Mouse (Mus musculus): ENCODE results near the gene Mc1r. TPM values are rescaled to one million over a fixed set of nuclear protein-coding genes. Genes with fewer than 3 reads are reported as not detected.

Gene Mc1r
- polyA plus RNA-seq, 1 experiment from 2014 or later: 0.06 TPM

- H3K4me3 ChIP-seq: no peak overlapping the region
- H3K27me3 ChIP-seq: no peaks in the 10 kb centered on the region
- H3K27ac ChIP-seq (replicated peaks): no peak overlapping the region
- no peak for ATAC-seq (ENCODE audit: low FRiP score, low read depth)
- no peaks in the 10 kb centered on the region for H3K9me3 ChIP-seq
- H3K9ac ChIP-seq: no peak overlapping the region
- 93% methylated on average over 7 of the region's 7 CpGs for WGBS
- H3K4me1 ChIP-seq (replicated peaks): no peaks in the 10 kb centered on the region
- no peak overlapping the region for H3K4me2 ChIP-seq
- H3K36me3 ChIP-seq: peaks cover 94% of the 10 kb centered on the region
These were observed 17.9 kb upstream of the Mc1r start for GRCm38 (mm10) chr8:123389026-123389425.

GRCm38 (mm10) chr8:123398308-123398707 is 8.6 kb upstream of the Mc1r start:
- Histone ChIP-seq H3K9me3 (no peaks in the 10 kb centered on the region), H3K4me1 (replicated peaks) (no peaks in the 10 kb centered on the region), H3K4me2 (no peak overlapping the region), H3K4me3 (no peak overlapping the region), H3K36me3 (peaks cover 87% of the 10 kb centered on the region), H3K27ac (replicated peaks) (no peak overlapping the region), H3K27me3 (no peaks in the 10 kb centered on the region), H3K9ac (no peak overlapping the region)
- WGBS: 93% methylated on average over 13 of the region's 13 CpGs
- no peak for ATAC-seq (ENCODE audit: low FRiP score, low read depth)

- 96% methylated on average over 9 of the region's 9 CpGs for WGBS
- Histone ChIP-seq H3K27me3 (no peaks in the 10 kb centered on the region), H3K4me3 (no peak overlapping the region), H3K9ac (no peak overlapping the region), H3K4me1 (replicated peaks) (peaks cover 8% of the 10 kb centered on the region; the same call in 1 of the 2 replicates), H3K27ac (replicated peaks) (no peak overlapping the region), H3K9me3 (no peaks in the 10 kb centered on the region), H3K4me2 (no peak overlapping the region), H3K36me3 (peaks cover 53% of the 10 kb centered on the region)
- no peak for ATAC-seq (ENCODE audit: low FRiP score, low read depth)
These were observed 5.0 kb upstream of the Mc1r start for GRCm38 (mm10) chr8:123401936-123402335.

GRCm38 (mm10) chr8:123402730-123403326 is 4.1 kb upstream of the Mc1r start:
- Histone ChIP-seq H3K4me2 (no peak overlapping the region), H3K4me3 (no peak overlapping the region), H3K9ac (no peak overlapping the region), H3K27me3 (no peaks in the 10 kb centered on the region), H3K9me3 (no peaks in the 10 kb centered on the region), H3K36me3 (peaks cover 44% of the 10 kb centered on the region), H3K27ac (replicated peaks) (no peak overlapping the region), H3K4me1 (replicated peaks) (peaks cover 12% of the 10 kb centered on the region; the same call in 1 of the 2 replicates)
- ATAC-seq (ENCODE audit: low FRiP score, low read depth): no peak
- WGBS: 88% methylated on average over 9 of the region's 9 CpGs

GRCm38 (mm10) chr8:123404521-123404920 is 2.4 kb upstream of the Mc1r start:
- Histone ChIP-seq H3K36me3 (peaks cover 32% of the 10 kb centered on the region), H3K4me1 (replicated peaks) (peaks cover 19% of the 10 kb centered on the region), H3K4me3 (no peak overlapping the region), H3K4me2 (no peak overlapping the region), H3K9me3 (no peaks in the 10 kb centered on the region), H3K27me3 (no peaks in the 10 kb centered on the region), H3K9ac (no peak overlapping the region), H3K27ac (replicated peaks) (no peak overlapping the region)
- WGBS: 40% methylated on average over 8 of the region's 8 CpGs
- no peak for ATAC-seq (ENCODE audit: low FRiP score, low read depth)

GRCm38 (mm10) chr8:123407612-123408011 is 705 bp downstream of the Mc1r start:
- no peak overlapping the region for H3K4me3 ChIP-seq
- ATAC-seq (ENCODE audit: low FRiP score, low read depth): no peak
- no peak overlapping the region for H3K9ac ChIP-seq
- H3K4me2 ChIP-seq: no peak overlapping the region
- H3K9me3 ChIP-seq: no peaks in the 10 kb centered on the region
- H3K27ac ChIP-seq (replicated peaks): no peak overlapping the region
- peaks cover 28% of the 10 kb centered on the region for H3K4me1 ChIP-seq (replicated peaks)
- peaks cover 9% of the 10 kb centered on the region for H3K36me3 ChIP-seq
- H3K27me3 ChIP-seq: no peaks in the 10 kb centered on the region
- WGBS: 91% methylated on average over 13 of the region's 13 CpGs

- H3K4me1 ChIP-seq (replicated peaks): peaks cover 28% of the 10 kb centered on the region
- peak overlapping the region; percentile 88 for H3K4me2 ChIP-seq
- no peaks in the 10 kb centered on the region for H3K27me3 ChIP-seq
- H3K9me3 ChIP-seq: no peaks in the 10 kb centered on the region
- H3K9ac ChIP-seq: peak overlapping the region; percentile 78; the same call in 1 of the 2 replicates
- 74% methylated on average over 9 of the region's 9 CpGs for WGBS
- no peaks in the 10 kb centered on the region for H3K36me3 ChIP-seq
- ATAC-seq (ENCODE audit: low FRiP score, low read depth): no peak
- peak overlapping the region; percentile 93 for H3K27ac ChIP-seq (replicated peaks)
- peak overlapping the region; percentile 53; the same call in 1 of the 2 replicates for H3K4me3 ChIP-seq
These were observed 2.0 kb downstream of the Mc1r start for GRCm38 (mm10) chr8:123408586-123409544.

- H3K4me2 ChIP-seq: peak overlapping the region; percentile 88
- peak overlapping the region; percentile 93 for H3K27ac ChIP-seq (replicated peaks)
- H3K9me3 ChIP-seq: no peaks in the 10 kb centered on the region
- H3K4me1 ChIP-seq (replicated peaks): peaks cover 28% of the 10 kb centered on the region
- peak overlapping the region; percentile 53 for H3K4me3 ChIP-seq
- no peaks in the 10 kb centered on the region for H3K27me3 ChIP-seq
- H3K36me3 ChIP-seq: no peaks in the 10 kb centered on the region
- WGBS: 14% methylated on average over 8 of the region's 8 CpGs
- no peak for ATAC-seq (ENCODE audit: low FRiP score, low read depth)
- H3K9ac ChIP-seq: peak overlapping the region; percentile 78
These were observed 3.2 kb downstream of the Mc1r start for GRCm38 (mm10) chr8:123410049-123410587.

- Histone ChIP-seq H3K9me3 (no peaks in the 10 kb centered on the region), H3K4me3 (peak overlapping the region; percentile 53), H3K36me3 (no peaks in the 10 kb centered on the region), H3K27me3 (no peaks in the 10 kb centered on the region), H3K4me1 (replicated peaks) (peaks cover 32% of the 10 kb centered on the region), H3K27ac (replicated peaks) (peak overlapping the region; percentile 93), H3K4me2 (peak overlapping the region; percentile 88), H3K9ac (peak overlapping the region; percentile 78)
- ATAC-seq (ENCODE audit: low FRiP score, low read depth): peak; percentile 0; the same call in 1 of the 2 replicates
- WGBS: 3% methylated on average over 11 of the region's 11 CpGs
These were observed 3.9 kb downstream of the Mc1r start for GRCm38 (mm10) chr8:123410788-123411187.

GRCm38 (mm10) chr8:123411246-123411645 is 4.3 kb downstream of the Mc1r start, which contains the start of gene Tubb3:
TSS of gene Tubb3 (plus strand) at chr8:123411424.
- H3K36me3 ChIP-seq: no peaks in the 10 kb centered on the region
- H3K4me1 ChIP-seq (replicated peaks): peaks cover 36% of the 10 kb centered on the region
- H3K27ac ChIP-seq (replicated peaks): peak within 1 kb of the TSS; percentile 93
- ATAC-seq (ENCODE audit: low FRiP score, low read depth): peak; percentile 93
- no peaks in the 10 kb centered on the region for H3K9me3 ChIP-seq
- H3K4me2 ChIP-seq: peak within 1 kb of the TSS; percentile 88
- peak within 1 kb of the TSS; percentile 78 for H3K9ac ChIP-seq
- peak within 1 kb of the TSS; percentile 53 for H3K4me3 ChIP-seq
- WGBS: under 1% methylated on average over 29 of the region's 29 CpGs
- no peaks in the 10 kb centered on the region for H3K27me3 ChIP-seq

- 3% methylated on average over 16 of the region's 16 CpGs for WGBS
- ATAC-seq (ENCODE audit: low FRiP score, low read depth): peak; percentile 24
- H3K9ac ChIP-seq: peak overlapping the region; percentile 78
These were observed 4.9 kb downstream of the Mc1r start for GRCm38 (mm10) chr8:123411781-123412327.

More at GRCm38 (mm10) chr8:123411781-123412327, 4.9 kb downstream of the Mc1r start:
- H3K4me1 ChIP-seq (replicated peaks): peaks cover 38% of the 10 kb centered on the region
- no peaks in the 10 kb centered on the region for H3K27me3 ChIP-seq
- H3K27ac ChIP-seq (replicated peaks): peak overlapping the region; percentile 93
- H3K36me3 ChIP-seq: no peaks in the 10 kb centered on the region
- no peaks in the 10 kb centered on the region for H3K9me3 ChIP-seq
- peak overlapping the region; percentile 53 for H3K4me3 ChIP-seq
- H3K4me2 ChIP-seq: peak overlapping the region; percentile 88

Data from hindbrain, embryonic 15.5 days (tissue).